Mouse (Mus musculus) adrenal gland, postnatal 14 days (tissue): ENCODE data around the gene Emg1. TPM values are rescaled to one million over a fixed set of nuclear protein-coding genes. Genes with fewer than 3 reads are reported as not detected.
A peak's percentile ranks its signal among the peaks of the same experiment; 100 is the strongest.

ENCODE experiments used
- DNase-seq: peaks from one replicate; pipeline ENCODE4 v3.0.0; 2021; ENCODE audit warnings: mixed read lengths
- long read RNA-seq, 2 experiments: library from polyadenylated mRNA; stranded (forward); transcript quantifications; one replicate each; pipeline ENCODE4 v2.0.0; 2021
- total RNA-seq: library from RNA; stranded (reverse); gene quantifications from 2 replicates; pipeline ENCODE4 v1.2.3, GENCODE M21; 2021

Gene Emg1
- 79.7 and 87.9 TPM in 2 replicates for total RNA-seq
- long read RNA-seq, experiment 1, full-length matches to known transcripts: 81 of 90 reads
- long read RNA-seq, experiment 1, partial matches to known transcripts: 3 of 90 reads
- long read RNA-seq, experiment 1, other reads (novel, unspliced or antisense): 6 of 90 reads
- long read RNA-seq, experiment 2, full-length matches to known transcripts: 67 of 77 reads
- long read RNA-seq, experiment 2, partial matches to known transcripts: 0 of 77 reads
- long read RNA-seq, experiment 2, other reads (novel, unspliced or antisense): 10 of 77 reads

- DNase-seq: peak; percentile 99
Observed at GRCm38 (mm10) chr6:124711824-124712782, at the start of gene Emg1, which contains the start of gene Phb2. Gene Emg1 (minus strand): TSS chr6:124712178. Gene Phb2 (plus strand): TSS chr6:124712336.

- DNase-seq: peak; percentile 93
Observed at GRCm38 (mm10) chr6:124759259-124759658, 47.3 kb upstream of the Emg1 start.

- DNase-seq: no peak
Observed at GRCm38 (mm10) chr6:124758849-124759232, 46.9 kb upstream of the Emg1 start.

- DNase-seq: peak; percentile 73
Observed at GRCm38 (mm10) chr6:124757909-124758848, 46.2 kb upstream of the Emg1 start.

- no peak for DNase-seq
Observed at GRCm38 (mm10) chr6:124757351-124757880, 45.4 kb upstream of the Emg1 start.

GRCm38 (mm10) chr6:124756652-124757350 lies 44.8 kb upstream of the Emg1 start:
- DNase-seq: peak; percentile 93

GRCm38 (mm10) chr6:124755831-124756595 lies 44.0 kb upstream of the Emg1 start, which contains the start of the genes Gm45234 and Atn1:
Gene Gm45234 (minus strand): TSS chr6:124756021.
Gene Atn1 (minus strand): TSS chr6:124756524.
- peak; percentile 89 for DNase-seq

- no peak for DNase-seq
Observed at GRCm38 (mm10) chr6:124755306-124755705, 43.3 kb upstream of the Emg1 start.

GRCm38 (mm10) chr6:124753861-124754260 lies 41.9 kb upstream of the Emg1 start:
- no peak for DNase-seq

GRCm38 (mm10) chr6:124750405-124750804 lies 38.4 kb upstream of the Emg1 start:
- no peak for DNase-seq

GRCm38 (mm10) chr6:124746654-124747632 lies 35.0 kb upstream of the Emg1 start:
- DNase-seq: no peak

GRCm38 (mm10) chr6:124746296-124746605 lies 34.3 kb upstream of the Emg1 start:
- DNase-seq: no peak

GRCm38 (mm10) chr6:124745490-124746295 lies 33.7 kb upstream of the Emg1 start:
- DNase-seq: peak; percentile 97

- no peak for DNase-seq
Observed at GRCm38 (mm10) chr6:124744755-124745321, 32.9 kb upstream of the Emg1 start.

GRCm38 (mm10) chr6:124743647-124744046 lies 31.7 kb upstream of the Emg1 start:
- DNase-seq: no peak

GRCm38 (mm10) chr6:124742839-124743514 lies 31.0 kb upstream of the Emg1 start:
- no peak for DNase-seq

GRCm38 (mm10) chr6:124741842-124742241 lies 29.9 kb upstream of the Emg1 start:
- no peak for DNase-seq
